Mouse (Mus musculus): ENCODE measurements around the gene BC017158.
"Not testable (repeated sequence)": the region's sequence is repeated elsewhere in the genome, so short reads cannot be mapped to it uniquely, and the experiment has no call there.

The BC017158 gene

DNA sequence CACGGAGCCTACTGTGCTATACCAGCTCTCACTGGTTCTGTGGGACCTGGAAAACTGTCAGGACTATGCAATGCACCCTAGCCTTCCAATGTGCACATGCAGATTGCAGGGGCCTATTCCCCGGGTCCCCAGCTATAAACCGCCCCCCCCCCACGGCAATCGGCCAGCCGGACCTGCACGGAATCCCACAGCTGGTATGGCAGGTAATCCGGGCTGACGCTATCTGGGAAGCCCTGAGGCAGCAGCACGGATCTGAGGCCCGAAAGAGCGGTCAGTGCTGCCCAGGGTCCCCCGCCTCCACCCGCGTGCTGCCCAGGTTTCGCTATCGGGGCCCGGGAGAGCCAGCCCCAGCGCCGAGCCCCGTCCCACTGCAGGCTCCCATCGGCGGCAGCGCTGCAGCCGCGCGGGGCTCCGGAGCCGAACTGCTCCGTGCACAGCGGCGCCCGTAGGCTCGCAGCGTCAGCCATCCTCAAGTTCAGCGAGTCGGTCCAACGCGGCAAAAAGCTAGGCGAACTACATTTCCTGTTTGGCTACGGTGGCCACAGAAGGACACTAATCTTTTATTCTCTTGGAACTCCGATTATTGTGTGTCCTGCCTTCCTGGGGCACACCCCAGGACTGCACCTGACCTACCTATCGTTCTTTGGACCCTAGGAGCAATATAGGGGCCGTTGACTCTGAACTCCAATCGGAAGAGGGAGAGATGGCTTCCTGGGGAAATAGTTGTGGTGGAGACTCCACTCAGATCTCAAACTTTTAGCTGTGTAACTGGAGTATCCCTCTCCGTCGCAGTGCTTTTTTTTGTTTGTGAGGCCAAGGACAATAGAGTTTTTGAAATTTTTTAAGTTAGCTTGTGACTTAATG, at the start of gene BC017158:
Gene BC017158, minus strand, starts transcription at position 554 of the 864 bp plus-strand sequence.
- peak; percentile 69 for DNase-seq (ENCODE audit: low read depth, low spot score)

DNA sequence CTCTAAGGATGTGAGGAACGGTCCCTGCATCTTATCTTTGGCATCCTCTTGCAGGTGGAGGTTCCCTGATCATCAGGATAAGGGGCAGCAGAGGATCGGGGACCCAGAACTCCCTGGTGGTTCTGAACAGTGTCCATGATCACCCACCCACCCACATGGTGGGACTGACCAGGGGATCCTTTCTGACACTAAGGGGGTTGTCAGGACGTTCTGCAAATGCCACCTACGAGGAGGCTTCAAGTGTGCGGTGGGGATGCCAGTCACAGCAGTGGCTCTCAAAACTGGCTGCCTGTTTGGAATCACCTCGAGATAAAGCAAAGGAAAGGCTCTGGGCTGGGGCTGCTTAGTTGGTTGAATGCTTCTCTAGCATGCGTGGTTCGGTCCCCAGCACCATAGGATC, 49.0 kb upstream of the BC017158 start:
- DNase-seq (ENCODE audit: low read depth, low spot score), result no peak

DNA sequence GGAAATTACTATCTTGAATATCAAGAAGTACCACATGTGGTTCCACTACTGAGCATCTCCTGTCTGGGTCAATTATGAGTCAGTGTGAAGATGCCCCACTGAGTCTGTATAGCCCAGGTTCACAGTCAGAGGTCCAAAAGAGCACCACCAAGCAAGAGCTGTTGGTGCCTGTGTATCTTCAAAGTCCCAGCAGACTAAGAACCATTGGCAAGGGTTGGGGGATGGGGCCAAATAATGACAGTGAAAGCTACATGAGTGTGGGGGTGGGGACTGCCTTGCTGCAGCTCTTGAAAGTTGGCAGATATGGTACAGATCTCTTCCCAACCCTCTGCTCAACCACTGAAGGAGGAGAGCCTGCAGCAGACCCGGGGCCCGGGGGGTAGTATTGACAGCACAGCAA, 48.6 kb upstream of the BC017158 start:
- DNase-seq (ENCODE audit: low read depth, low spot score), result no peak

DNA sequence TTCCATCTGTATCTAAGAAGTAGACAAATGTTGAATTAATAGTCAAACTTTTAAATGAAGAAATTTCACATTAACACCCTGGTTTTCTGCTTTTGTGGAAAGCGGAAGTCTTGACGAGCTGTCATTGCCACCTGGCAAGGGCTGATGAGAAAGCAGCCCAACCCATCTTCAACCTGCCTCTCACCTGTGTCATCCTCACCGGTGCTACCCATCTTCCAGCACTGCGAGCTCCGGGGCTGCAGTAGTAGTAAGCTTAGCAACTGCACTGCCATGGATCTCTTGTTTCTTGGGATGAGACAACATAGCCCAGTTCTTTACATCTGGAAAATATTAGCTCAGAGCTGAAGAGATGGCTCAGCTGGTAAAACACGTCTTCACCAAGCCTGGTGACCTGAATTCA, 47.7 kb upstream of the BC017158 start:
- no peak for DNase-seq (ENCODE audit: low read depth, low spot score)

DNA sequence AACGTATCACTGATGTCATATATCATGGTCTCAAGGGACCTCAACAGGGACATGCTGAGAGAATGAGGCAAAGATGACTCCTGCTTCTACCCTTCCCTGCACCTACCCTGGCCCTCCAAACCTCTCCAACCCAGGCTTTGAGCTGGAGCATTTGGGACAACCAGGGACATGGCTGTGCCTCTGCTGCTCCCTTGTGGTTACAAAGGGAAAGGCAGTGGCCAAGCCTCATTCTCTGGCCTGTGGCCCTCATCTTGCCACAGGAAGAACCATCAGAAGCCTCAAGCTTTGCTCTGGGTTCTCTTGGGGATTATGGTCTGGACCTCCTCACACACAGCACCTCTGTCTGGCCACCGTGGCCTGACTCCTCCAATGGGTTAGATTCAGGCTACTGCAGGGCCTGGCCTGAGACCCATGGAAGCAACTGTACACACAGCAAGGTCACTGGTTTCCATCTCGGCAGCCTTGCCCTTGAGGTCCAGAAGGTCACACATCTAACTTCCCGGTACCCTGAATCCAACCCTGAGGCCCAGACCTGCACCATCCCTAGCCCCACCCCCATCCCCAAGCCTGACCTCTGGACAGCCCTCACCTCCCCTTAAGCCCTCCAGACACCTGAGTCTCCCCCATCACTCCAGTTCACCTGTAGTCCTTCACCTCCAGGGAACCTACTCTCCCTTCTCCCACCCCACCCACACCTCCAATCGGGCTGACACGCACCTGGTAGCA, 47.1 kb upstream of the BC017158 start:
- peak; percentile 61 for DNase-seq (ENCODE audit: low read depth, low spot score)

DNA sequence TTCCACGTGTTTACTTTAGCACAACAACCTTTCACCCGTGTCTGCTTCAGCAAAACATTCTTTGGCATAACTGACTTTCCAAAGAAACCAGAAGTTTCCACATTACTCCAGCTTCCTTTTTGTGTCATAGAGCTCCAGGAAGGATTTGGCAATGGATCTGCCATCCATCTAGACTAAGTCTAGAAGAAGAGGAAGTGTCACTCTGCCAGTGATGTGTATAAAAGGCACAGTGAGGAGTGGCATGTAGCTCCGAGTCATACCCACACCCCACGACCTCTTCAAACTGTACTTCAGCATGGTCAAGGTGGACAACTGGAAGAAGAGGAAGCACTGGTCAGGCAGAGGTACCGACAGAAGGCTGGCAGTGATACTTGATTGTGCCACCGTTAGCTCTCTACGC, 46.5 kb upstream of the BC017158 start:
- DNase-seq (ENCODE audit: low read depth, low spot score), result no peak

DNA sequence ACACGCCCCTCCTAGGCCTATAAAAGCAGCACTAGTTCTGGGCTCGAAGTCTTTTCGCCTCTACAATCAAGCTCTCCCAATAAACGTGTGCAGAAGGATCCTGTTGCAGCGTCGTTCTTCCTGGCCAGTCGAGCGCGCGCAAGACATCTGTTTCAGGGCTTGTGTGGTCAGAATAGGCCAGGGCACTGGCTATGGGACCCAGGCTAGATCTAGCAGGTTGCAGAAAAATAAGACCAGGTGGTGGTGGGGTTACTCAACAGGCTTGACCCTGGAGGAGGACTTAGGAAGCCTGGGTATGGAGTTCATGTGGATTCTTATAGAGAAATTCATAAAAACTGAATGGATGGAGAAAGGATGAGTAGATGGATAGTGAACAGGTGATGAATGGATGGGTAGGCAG, 44.7 kb upstream of the BC017158 start:
- DNase-seq (ENCODE audit: low read depth, low spot score), result not testable (repeated sequence)

DNA sequence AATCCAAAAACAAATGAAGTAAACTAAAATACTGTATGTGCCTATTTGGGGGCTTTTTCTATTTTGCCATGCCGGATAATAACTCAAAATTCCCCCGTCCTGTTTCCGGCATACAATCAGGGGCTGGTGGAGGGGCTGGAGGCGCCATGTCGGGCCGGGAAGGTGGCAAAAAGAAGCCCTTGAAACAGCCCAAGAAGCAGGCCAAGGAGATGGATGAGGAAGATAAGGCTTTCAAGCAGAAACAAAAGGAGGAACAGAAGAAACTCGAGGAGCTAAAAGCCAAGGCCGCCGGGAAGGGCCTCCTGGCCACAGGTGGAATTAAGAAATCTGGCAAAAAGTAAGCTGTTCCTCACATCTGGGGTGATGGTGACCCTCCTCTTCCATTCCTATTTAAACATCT, 42.4 kb upstream of the BC017158 start:
- not testable (repeated sequence) for DNase-seq (ENCODE audit: low read depth, low spot score)

DNA sequence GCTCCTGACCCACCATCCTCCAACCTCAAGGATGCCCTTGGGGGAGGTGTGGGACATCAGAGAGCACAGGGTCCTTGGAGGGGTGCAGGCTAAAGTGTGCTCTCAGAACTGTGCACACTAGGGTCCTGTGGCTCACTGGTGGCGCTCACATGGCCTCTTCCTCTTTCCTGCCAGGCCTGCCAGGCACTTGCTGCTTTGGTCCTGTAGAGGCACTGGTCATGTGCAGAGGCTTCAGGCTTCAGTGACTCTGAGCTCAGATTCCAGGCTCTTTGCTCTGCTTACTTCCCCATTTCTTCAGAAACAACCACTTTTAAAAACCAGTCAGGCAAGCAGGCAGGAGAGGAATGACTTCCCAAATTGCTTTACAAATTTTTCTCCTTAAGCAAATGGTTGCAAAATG, 34.9 kb upstream of the BC017158 start:
- no peak for DNase-seq (ENCODE audit: low read depth, low spot score)

DNA sequence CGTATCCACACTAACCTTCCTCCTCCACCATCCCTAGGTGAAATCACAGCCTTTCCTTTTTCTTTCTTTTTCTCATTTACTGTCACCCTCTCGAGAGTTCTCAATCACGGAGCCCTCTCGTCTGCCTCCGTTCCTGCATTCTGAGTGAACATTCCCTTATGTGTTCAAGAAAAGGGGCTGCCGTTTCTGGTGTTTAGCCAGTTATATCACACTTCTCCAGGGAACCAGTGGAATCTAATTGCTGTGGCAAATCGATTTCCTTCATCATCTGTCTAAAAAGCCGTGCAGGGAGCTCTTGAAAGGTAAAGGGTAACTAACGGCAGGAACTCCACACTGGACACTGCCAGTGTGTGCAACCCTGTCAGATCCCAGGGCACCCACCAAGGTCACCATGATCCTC, 33.0 kb upstream of the BC017158 start:
- no peak for DNase-seq (ENCODE audit: low read depth, low spot score)

DNA sequence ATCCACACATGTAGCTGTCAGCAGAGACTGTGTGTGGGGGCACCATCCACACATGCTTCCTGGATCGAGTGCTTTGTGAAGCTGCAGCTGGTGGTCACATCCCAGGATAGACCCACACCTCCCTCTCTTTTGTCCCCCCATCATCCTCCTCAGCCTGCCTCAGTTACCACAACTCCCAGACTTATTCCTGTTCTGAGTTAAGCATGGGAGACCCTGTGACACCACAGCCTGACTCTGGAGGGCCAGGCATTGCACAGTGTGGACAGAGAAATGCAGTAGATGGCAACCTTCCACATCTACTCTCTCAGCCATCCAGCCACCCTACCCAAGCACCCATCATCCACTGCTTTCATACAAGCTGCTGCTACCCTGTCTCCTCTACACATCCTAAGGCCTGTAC, 27.0 kb upstream of the BC017158 start:
- no peak for DNase-seq (ENCODE audit: low read depth, low spot score)

DNA sequence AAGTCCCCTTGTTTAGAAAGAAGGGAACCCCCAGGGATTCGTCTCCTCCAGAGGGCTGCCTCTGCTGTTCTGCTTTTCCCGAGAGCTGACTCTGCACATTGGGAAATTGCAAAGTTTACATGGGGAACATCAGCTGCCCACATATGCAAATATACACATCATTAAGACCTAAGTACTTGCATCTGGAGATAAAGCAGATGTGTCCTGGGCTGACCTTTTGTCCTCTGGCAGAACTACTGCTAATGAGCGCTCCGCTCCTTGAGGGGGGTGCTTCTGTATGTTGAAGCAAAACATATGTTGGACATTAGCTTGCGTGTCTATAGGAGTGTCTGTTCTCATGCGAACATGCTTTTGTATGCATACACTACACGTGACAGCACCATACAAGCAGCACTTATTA, 23.3 kb upstream of the BC017158 start:
- peak; percentile 40 for DNase-seq (ENCODE audit: low read depth, low spot score)

DNA sequence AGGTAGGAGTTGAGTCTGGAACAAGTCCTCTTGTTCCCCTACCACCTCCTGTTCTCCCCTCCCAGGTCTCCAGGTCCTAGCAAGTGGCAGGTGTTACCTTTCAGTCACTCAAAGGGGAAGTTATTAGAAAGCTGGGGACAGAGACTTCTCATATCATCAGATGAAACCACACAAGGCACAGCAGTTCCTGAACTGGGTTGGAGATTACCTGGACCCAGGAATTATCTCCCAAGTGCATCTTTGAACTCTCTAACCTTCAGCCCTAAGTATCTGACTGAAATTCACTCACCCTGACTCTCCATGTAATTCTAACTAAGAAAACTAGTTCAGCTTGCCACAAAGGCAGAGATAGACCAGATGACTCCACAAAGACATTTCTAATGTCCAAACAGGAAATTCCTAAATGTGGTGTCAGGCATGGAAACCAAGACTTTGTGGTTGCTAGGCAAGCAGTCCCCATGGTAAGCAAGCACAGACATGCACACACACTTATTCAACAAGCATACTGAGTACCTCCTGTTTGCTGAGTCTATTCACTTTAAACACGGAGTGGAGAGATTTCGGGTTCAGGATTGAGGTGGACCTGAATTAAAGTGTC, 22.3 kb upstream of the BC017158 start:
- no peak for DNase-seq (ENCODE audit: low read depth, low spot score)

DNA sequence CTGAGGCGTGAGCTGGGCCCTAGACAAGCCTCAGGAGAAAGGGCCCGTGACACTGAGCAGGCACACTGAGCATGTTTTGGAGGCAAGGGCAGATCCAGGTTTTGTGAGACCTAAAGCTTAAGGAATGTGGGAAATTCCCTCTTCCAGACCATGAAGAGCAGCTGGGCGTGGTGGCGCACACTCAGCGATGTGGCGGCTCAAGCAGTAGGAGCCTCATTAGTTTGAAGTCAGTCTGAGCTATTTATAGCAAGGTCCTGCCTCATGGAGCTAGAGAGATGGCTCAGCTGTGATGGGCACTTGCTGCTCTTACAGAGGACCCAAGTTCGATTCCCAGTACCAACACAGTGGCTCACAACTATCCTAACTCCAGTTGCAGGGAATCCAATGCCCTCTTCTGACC, 21.2 kb upstream of the BC017158 start:
- no peak for DNase-seq (ENCODE audit: low read depth, low spot score)

DNA sequence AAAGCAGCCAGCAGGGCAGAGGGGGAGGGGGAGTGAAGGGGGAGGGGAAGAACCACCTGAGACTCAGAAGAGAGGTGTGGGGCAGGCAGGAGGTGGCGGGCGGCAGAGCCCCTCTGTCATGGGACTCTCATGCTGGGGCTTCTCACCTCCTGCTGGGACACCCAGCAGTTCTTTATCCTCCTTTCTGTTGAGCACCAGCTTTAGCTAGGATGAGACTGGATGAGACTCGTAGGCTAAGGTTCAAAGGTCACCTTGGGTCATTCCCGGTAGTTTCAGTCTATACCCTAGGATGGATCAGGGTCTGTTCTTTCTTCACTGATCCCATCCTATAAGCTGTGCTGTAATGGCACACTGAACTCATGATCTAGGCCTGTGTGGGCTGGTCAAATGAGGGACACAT, 19.0 kb upstream of the BC017158 start:
- no peak for DNase-seq (ENCODE audit: low read depth, low spot score)

DNA sequence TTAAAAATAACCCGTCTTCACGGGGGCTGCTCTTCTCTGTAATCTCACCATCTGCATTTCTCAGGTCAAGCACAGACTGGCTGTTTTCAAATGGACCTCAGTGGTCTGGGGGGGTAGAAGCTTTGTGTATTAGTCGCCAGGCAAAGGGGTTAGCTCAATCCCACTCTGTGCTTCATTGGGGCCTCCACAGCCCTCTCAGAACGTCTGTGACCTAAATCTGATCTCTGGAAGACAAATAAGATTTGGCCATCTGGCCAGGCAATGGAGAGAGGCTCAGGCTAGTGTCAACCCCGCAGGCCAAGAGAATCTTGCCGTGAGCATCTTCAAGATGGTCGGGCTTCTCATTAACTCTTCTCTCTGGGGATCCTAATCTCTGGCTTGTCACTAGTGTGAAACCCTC, 16.5 kb upstream of the BC017158 start:
- DNase-seq (ENCODE audit: low read depth, low spot score), result no peak

DNA sequence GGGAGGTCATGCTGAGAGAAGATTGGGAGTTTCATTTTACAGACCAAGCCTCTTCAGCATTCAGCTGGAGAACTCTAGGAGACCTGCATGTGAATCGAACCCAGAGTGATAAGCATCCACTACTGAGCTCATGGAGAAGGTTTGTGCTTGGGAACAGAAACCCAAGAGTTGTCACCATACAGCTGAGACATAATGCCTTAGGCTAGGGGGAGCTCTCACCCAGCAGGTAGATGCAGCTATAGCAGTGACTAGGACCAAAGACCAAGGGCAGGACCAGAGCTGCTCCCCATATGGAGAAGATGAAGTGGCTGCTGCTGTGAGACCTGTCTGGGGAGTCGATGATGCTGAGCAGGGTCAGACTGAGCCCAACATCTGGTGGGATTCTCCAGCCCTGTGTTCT, 15.6 kb upstream of the BC017158 start:
- DNase-seq (ENCODE audit: low read depth, low spot score), result no peak

DNA sequence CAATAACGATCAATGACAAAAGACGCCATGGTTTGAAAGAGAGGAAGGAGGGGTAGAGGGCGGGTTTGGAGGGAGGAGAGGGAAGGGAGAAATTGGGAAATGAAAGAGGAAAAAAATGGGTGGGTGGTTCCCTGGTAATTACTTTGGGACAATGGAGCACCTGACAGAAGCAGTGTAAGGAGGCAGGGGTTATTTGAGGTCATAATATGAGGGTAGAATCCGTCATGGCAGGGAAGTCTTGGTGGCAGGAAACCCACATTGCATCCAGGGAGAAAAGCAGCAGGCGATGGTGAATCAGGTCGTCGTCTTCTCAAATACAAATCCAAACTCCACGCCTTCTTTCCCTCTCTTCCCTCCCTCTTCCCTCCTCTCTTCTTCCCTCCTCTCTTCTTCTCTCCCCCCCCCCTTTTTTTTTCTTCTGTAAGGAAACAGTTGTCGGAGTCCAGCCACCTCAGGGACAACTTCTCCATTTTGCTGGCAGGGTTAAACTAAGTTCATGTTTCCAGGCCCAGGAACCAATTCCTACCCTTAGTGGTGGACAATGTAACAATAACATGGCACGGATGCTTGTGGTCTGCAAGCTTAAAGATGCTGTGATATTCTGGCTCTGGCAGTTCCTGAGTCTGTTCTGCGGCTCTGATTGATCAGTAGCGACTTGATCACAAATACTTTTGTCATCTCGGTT, 14.5 kb upstream of the BC017158 start:
- no peak for DNase-seq (ENCODE audit: low read depth, low spot score)

DNA sequence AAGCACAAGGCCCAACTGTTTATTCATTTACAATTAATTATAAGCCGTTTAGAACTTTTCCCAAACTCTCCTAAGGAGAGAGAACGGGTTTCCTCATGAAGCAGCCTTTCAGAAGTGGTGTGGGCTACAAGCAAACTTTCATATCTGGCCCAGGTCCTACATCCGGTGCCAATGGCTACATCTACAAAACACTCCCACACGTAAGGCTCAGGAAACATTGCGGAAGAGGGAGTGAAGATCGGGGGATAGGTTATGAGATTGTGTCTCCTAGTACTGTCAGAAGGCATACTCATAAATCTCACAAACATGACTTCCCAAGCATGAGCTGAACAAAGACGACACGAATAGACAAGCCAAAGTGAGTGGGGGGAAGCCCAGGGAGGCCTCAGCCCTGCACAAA, 13.8 kb upstream of the BC017158 start:
- no peak for DNase-seq (ENCODE audit: low read depth, low spot score)

DNA sequence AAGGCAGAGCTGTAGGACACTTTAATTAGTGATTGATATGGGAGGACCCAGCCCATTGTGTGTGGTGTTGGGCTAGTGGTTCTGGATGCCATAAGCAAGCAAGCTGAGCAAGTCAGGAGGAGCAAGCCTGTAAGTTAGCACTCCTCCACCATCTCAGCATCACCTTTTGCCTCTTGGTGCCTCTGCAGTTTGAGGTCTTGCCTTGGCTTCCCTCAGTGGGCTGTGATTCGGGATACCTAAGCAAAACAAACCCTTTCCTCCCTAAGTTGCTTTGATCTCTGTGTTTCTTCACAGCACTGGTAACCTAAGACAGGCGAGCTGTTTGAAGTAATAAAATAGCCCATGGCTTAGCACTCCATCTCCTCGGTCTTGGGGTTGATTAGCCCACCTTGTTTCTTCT, 13.3 kb upstream of the BC017158 start:
- no peak for DNase-seq (ENCODE audit: low read depth, low spot score)

DNA sequence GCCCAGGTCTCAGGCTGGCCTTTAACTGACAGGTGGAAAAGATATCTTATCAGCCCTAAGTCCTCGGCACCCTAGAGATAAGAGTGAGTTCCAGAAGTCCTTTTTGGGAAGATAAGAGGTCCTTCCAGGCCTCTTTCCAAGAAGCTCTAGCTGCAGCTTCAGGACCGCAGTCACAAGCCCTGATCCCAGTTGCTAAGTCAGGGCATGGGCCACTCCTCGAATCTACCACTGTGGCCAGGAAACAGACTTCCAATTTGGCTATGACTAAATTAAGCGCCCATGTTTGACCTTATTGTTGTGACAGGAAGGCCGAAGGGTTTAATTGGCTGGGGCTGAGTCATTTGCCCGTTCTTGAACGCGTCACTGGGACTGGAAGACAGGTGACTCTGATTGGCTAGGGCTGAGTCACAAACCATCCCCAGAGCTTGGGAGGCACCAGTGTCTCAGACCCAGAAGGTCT, 12.3 kb upstream of the BC017158 start:
- DNase-seq (ENCODE audit: low read depth, low spot score), result no peak

DNA sequence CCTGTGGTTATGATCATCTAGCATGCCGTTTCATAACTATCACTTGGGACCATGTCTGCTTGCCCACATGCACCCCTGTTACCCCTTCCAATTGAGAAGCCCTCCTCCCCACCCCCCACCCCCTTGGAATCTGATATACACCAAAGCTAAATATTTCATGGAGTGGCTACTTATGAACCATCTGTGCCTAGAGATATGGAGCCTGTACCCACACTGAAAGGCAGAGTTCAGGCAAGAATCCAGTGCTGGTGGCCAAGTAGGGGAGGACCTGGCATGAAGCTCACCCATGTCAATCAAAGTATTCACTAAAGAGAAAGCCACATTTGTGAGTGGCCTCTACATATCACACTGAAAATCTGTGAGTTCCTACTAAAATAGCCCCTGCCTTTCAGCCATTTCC, 11.8 kb upstream of the BC017158 start:
- no peak for DNase-seq (ENCODE audit: low read depth, low spot score)

All from forelimb bud, embryonic 11.5 days (tissue).